Mouse (Mus musculus) gastrocnemius, postnatal 10 days (tissue): ENCODE results near the gene Babam2. TPM values are rescaled to one million over a fixed set of nuclear protein-coding genes. Genes with fewer than 3 reads are reported as not detected.
"Not testable (repeated sequence)": the region's sequence is repeated elsewhere in the genome, so short reads cannot be mapped to it uniquely, and the experiment has no call there.

ENCODE experiments used
- DNase-seq: peaks from one replicate; pipeline ENCODE4 v3.0.0; 2021; ENCODE audit warnings: mixed read lengths
- total RNA-seq, 2 experiments: library from RNA; stranded (reverse); gene quantifications; 2 replicates each; pipeline ENCODE4 v1.2.3; 2021

The Babam2 gene
- total RNA-seq, 2 experiments from 2014 or later = 45.3 to 45.8 TPM

- no peak for DNase-seq
Measured at GRCm38 (mm10) chr5:31787201-31787600, 89.7 kb downstream of the Babam2 start.

GRCm38 (mm10) chr5:31787622-31788021, 90.1 kb downstream of the Babam2 start:
- DNase-seq = no peak

- no peak for DNase-seq
Measured at GRCm38 (mm10) chr5:31792338-31792737, 94.9 kb downstream of the Babam2 start.

- DNase-seq = no peak
Measured at GRCm38 (mm10) chr5:31792863-31793262, 95.4 kb downstream of the Babam2 start.

- DNase-seq = no peak
Measured at GRCm38 (mm10) chr5:31795414-31795813, 97.9 kb downstream of the Babam2 start.

- DNase-seq = no peak
Measured at GRCm38 (mm10) chr5:31796979-31797378, 99.5 kb downstream of the Babam2 start.

- DNase-seq = not testable (repeated sequence)
Measured at GRCm38 (mm10) chr5:31804211-31804610, 106.7 kb downstream of the Babam2 start.

- no peak for DNase-seq
Measured at GRCm38 (mm10) chr5:31804751-31805150, 107.3 kb downstream of the Babam2 start.

- no peak for DNase-seq
Measured at GRCm38 (mm10) chr5:31807312-31807711, 109.8 kb downstream of the Babam2 start.

GRCm38 (mm10) chr5:31808271-31808670, 110.8 kb downstream of the Babam2 start:
- DNase-seq = no peak

GRCm38 (mm10) chr5:31810796-31811662, 113.5 kb downstream of the Babam2 start:
- no peak for DNase-seq

GRCm38 (mm10) chr5:31811663-31812001, 114.1 kb downstream of the Babam2 start:
- DNase-seq = no peak

GRCm38 (mm10) chr5:31813156-31813675, 115.7 kb downstream of the Babam2 start:
- DNase-seq = no peak

GRCm38 (mm10) chr5:31814068-31814467, 116.6 kb downstream of the Babam2 start:
- DNase-seq = no peak

- DNase-seq = no peak
Measured at GRCm38 (mm10) chr5:31815129-31815528, 117.6 kb downstream of the Babam2 start.

- no peak for DNase-seq
Measured at GRCm38 (mm10) chr5:31816082-31816481, 118.6 kb downstream of the Babam2 start.

GRCm38 (mm10) chr5:31820801-31821200, 123.3 kb downstream of the Babam2 start:
- DNase-seq = no peak

- DNase-seq = no peak
Measured at GRCm38 (mm10) chr5:31821204-31821603, 123.7 kb downstream of the Babam2 start.

GRCm38 (mm10) chr5:31823673-31824072, 126.2 kb downstream of the Babam2 start:
- no peak for DNase-seq

GRCm38 (mm10) chr5:31824126-31824525, 126.6 kb downstream of the Babam2 start:
- DNase-seq = no peak

GRCm38 (mm10) chr5:31827304-31827703, 129.8 kb downstream of the Babam2 start:
- no peak for DNase-seq

- no peak for DNase-seq
Measured at GRCm38 (mm10) chr5:31827896-31828295, 130.4 kb downstream of the Babam2 start.

GRCm38 (mm10) chr5:31828747-31829146, 131.3 kb downstream of the Babam2 start:
- no peak for DNase-seq

- DNase-seq = no peak
Measured at GRCm38 (mm10) chr5:31829588-31829987, 132.1 kb downstream of the Babam2 start.
